Mouse (Mus musculus): ENCODE measurements around the gene Zfp626.
"Not testable (repeated sequence)": the region's sequence is repeated elsewhere in the genome, so short reads cannot be mapped to it uniquely, and the experiment has no call there.

Gene Zfp626

DNA sequence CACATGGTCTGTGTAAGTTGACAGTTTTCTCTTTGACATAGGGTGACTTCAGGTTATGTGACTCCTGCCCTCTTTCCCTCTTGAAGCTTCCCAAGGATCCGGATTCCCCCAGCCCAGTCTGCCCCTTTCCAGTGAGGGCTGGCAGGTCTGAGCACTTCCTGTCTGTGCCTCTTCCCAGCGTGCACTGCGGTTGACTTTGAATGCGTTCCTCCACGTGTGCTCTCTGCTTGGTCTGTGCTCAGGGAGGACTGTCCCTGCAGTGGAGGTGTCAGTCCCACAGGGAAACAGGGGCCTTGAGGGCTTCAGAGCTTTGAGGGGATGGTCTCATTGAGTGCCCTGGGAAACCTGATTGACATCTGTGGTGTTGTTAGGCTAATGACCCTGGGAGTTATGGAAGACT, 55.6 kb downstream of the Zfp626 start:
- DNase-seq = not testable (repeated sequence)

Measured in right cerebral cortex, postnatal 14 days (tissue).